Mouse (Mus musculus): Measurements from ENCODE around the gene Xylt1. TPM values are rescaled to one million over a fixed set of nuclear protein-coding genes. Genes with fewer than 3 reads are reported as not detected.
A peak's percentile ranks its signal among the peaks of the same experiment; 100 is the strongest.

Xylt1 gene
- total RNA-seq, 2 experiments from 2014 or later, result 9.3 to 12.4 TPM

GRCm38 (mm10) chr7:117595029-117595695, 214.4 kb downstream of the Xylt1 start:
- DNase-seq (ENCODE audit: low spot score in 2 of 2), result no peak

GRCm38 (mm10) chr7:117600443-117600842, 219.7 kb downstream of the Xylt1 start:
- no peak for DNase-seq (ENCODE audit: low spot score in 2 of 2)

GRCm38 (mm10) chr7:117610439-117610838, 229.7 kb downstream of the Xylt1 start:
- DNase-seq (ENCODE audit: low spot score in 2 of 2), result no peak

- DNase-seq (ENCODE audit: low spot score in 2 of 2), result no peak
Measured at GRCm38 (mm10) chr7:117612788-117613473, 232.2 kb downstream of the Xylt1 start.

- no peak for DNase-seq (ENCODE audit: low spot score in 2 of 2)
Measured at GRCm38 (mm10) chr7:117613796-117614195, 233.0 kb downstream of the Xylt1 start.

- no peak for DNase-seq (ENCODE audit: low spot score in 2 of 2)
Measured at GRCm38 (mm10) chr7:117614346-117614745, 233.6 kb downstream of the Xylt1 start.

GRCm38 (mm10) chr7:117614851-117615250, 234.1 kb downstream of the Xylt1 start:
- no peak for DNase-seq (ENCODE audit: low spot score in 2 of 2)

- no peak for DNase-seq (ENCODE audit: low spot score in 2 of 2)
Measured at GRCm38 (mm10) chr7:117616277-117616676, 235.5 kb downstream of the Xylt1 start.

- DNase-seq (ENCODE audit: low spot score in 2 of 2), result no peak
Measured at GRCm38 (mm10) chr7:117618715-117619150, 238.0 kb downstream of the Xylt1 start.

- DNase-seq (ENCODE audit: low spot score in 2 of 2), result no peak
Measured at GRCm38 (mm10) chr7:117621566-117621965, 240.8 kb downstream of the Xylt1 start.

- peak in 1 of 2 experiments; percentile 6 for DNase-seq (ENCODE audit: low spot score in 2 of 2)
Measured at GRCm38 (mm10) chr7:117622769-117623168, 242.0 kb downstream of the Xylt1 start.

GRCm38 (mm10) chr7:117628791-117629190, 248.0 kb downstream of the Xylt1 start:
- no peak for DNase-seq (ENCODE audit: low spot score in 2 of 2)

GRCm38 (mm10) chr7:117630657-117631056, 249.9 kb downstream of the Xylt1 start:
- no peak for DNase-seq (ENCODE audit: low spot score in 2 of 2)

- no peak for DNase-seq (ENCODE audit: low spot score in 2 of 2)
Measured at GRCm38 (mm10) chr7:117635584-117635983, 254.8 kb downstream of the Xylt1 start.

GRCm38 (mm10) chr7:117636713-117637112, 255.9 kb downstream of the Xylt1 start:
- DNase-seq (ENCODE audit: low spot score in 2 of 2), result no peak

GRCm38 (mm10) chr7:117637997-117638396, 257.2 kb downstream of the Xylt1 start:
- DNase-seq (ENCODE audit: low spot score in 2 of 2), result no peak

GRCm38 (mm10) chr7:117652637-117653036, 271.9 kb downstream of the Xylt1 start:
- no peak for DNase-seq (ENCODE audit: low spot score in 2 of 2)

- no peak for DNase-seq (ENCODE audit: low spot score in 2 of 2)
Measured at GRCm38 (mm10) chr7:117655732-117656131, 275.0 kb downstream of the Xylt1 start.

GRCm38 (mm10) chr7:117658180-117658579, 277.4 kb downstream of the Xylt1 start:
- no peak for DNase-seq (ENCODE audit: low spot score in 2 of 2)

- DNase-seq (ENCODE audit: low spot score in 2 of 2), result no peak
Measured at GRCm38 (mm10) chr7:117658739-117659138, 278.0 kb downstream of the Xylt1 start.

GRCm38 (mm10) chr7:117667286-117667685, 286.5 kb downstream of the Xylt1 start:
- DNase-seq (ENCODE audit: low spot score in 2 of 2), result no peak

GRCm38 (mm10) chr7:117668226-117668625, 287.4 kb downstream of the Xylt1 start:
- no peak for DNase-seq (ENCODE audit: low spot score in 2 of 2)

GRCm38 (mm10) chr7:117672121-117672591, 291.4 kb downstream of the Xylt1 start:
- DNase-seq (ENCODE audit: low spot score in 2 of 2), result no peak
